Mouse (Mus musculus): ENCODE measurements around the gene Tmem95.

The Tmem95 gene

DNA sequence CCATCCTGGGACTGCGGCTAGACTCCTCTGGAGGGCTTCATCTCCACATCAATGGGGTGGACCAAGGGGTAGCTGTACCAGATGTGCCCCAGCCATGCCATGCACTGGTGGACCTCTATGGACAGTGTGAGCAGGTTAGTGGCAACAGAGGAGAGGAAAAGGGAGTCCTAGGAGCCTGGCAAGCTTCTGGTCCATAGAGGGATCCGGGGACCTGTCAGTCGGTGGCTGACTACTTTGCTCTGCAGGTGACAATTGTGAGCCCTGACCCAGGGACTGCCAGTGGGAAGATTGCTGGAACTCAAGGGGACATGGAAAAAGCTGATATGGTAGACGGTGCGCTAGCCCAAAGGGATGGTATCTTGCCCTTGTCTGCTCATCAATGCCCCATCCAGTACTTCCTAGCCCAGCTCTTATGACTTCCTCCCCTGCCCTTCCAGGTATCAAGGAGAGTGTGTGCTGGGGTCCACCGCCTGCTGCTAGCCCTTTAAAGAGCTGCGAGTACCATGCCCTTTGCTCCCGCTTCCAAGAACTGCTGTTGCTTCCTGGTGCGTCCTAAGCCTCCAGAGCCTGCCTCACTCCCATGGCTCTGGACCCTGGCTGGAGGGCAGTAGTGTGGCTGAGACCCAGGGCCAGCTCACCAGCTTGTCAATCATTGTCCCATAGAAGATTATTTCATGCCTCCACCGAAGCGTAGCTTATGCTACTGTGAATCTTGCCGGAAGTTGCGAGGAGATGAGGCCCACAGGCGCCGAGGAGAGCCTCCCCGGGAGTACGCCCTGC, 33.2 kb upstream of the Tmem95 start:
- DNase-seq (ENCODE audit: low spot score): no peak

DNA sequence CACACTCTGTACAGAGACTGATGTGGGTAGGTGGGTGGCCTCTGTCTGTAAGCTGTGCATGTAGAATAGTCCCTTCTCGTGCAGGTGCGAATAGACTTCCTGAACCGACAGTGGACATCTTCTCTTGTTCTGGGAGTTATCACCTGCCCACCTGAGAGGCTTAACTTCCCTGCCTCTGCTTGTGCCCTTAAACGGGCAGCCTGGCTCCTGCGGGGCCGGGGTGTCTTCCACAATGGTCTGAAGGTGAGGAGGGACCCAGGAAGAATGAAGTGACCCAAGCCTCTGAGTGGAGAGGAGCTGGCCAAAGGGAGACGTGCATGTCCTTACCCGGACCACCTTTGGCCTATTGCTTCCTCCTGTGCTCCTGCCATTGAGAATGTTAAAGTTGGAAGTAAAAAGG, 32.4 kb upstream of the Tmem95 start:
- no peak for DNase-seq (ENCODE audit: low spot score)

GRCm38 (mm10) chr11:69909174-69909573, 31.4 kb upstream of the Tmem95 start:
- no peak for DNase-seq (ENCODE audit: low spot score)

GRCm38 (mm10) chr11:69908645-69909044, 30.8 kb upstream of the Tmem95 start:
- DNase-seq (ENCODE audit: low spot score): no peak

GRCm38 (mm10) chr11:69904311-69904710, 26.5 kb upstream of the Tmem95 start:
- no peak for DNase-seq (ENCODE audit: low spot score)

DNA sequence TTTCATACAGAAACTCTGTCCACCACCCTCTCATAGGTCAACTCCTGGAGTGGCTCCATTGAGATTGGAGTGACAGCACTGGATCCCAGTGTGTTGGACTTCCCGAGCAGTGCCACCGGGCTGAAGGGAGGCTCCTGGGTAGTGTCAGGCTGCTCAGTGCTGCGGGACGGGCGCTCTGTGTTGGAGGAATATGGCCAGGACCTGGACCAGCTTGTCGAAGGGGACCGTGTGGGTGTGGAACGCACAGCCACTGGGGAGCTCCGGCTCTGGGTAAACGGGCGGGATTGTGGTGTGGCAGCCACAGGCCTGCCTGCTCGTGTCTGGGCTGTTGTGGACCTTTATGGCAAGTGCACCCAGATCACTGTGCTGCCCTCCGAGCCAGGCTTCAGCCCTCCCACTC, 25.2 kb upstream of the Tmem95 start:
- no peak for DNase-seq (ENCODE audit: low spot score)

DNA sequence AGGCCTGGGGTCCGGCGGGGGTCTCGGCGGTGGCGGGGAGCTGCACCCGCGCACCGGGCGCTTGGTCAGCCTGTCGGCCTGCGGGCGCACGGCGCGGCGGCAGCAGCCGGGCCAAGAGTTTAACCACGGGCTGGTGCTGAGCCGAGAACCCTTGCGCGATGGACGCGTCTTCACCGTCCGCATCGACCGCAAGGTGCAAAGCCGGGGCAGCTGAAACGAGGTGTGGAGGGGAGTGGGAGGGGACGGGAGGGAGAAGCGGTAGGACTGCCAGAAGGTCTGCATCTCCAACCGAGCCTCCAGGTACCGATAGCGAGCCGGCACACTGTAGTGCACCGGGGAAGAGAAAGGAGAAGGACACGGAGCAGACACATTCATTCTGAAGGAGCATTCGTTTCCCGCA, 24.2 kb upstream of the Tmem95 start:
- peak; percentile 25 for DNase-seq (ENCODE audit: low spot score)

DNA sequence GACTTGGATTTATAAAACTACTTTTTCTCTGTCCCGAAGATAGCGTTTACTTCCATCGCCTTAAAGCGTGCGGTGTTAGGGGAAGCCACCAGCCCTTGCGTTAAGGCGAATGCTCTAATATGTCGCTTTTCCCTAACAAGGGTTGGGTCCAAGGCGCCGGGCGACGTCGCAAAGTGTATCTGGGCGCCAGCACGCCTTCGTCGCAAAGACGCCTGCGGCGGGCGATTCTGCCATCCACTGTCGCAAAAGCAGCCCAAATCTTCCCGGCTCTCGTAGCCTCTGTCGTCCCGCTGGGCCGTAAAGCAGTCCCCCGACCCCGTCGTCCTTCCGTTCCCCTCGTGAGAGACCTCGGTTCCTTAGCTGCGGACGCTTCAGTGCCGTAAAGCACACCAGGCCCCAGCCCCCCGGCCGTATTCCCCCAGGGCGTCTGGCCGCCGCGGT, 23.6 kb upstream of the Tmem95 start:
- peak; percentile 77 for DNase-seq (ENCODE audit: low spot score)

GRCm38 (mm10) chr11:69900471-69901405, 22.9 kb upstream of the Tmem95 start, which contains the start of the genes 2810408A11Rik and Neurl4:
2810408A11Rik (minus strand) TSS chr11:69900987.
Neurl4 (plus strand) TSS chr11:69901072.
- peak; percentile 76 for DNase-seq (ENCODE audit: low spot score)

- DNase-seq (ENCODE audit: low spot score): no peak
Observed at GRCm38 (mm10) chr11:69899870-69900269, 22.1 kb upstream of the Tmem95 start.

- no peak for DNase-seq (ENCODE audit: low spot score)
Observed at GRCm38 (mm10) chr11:69895291-69895690, 17.5 kb upstream of the Tmem95 start, which contains the start of gene Acap1. Acap1 (minus strand) TSS chr11:69895539.

- DNase-seq (ENCODE audit: low spot score): no peak
Observed at GRCm38 (mm10) chr11:69894671-69895070, 16.9 kb upstream of the Tmem95 start.

DNA sequence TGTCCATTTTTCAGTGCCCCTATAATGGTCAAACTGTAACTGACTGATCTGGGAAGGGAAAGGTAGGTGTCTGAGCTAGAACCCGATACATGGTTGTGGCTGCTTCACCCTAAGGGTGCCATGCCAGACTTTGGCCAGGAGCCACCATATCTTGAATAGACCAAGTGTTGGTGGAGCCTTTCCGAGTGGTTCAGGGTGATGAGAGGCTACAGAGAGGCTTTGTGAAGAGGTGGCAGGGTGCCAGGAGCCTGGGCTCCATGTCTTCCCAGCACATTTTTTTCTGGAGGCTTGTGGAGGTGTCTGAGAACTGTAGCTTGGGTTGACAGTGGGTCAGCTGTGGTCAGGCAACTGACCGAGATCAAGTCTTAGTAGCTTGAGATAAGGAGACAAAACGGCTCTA, 13.7 kb upstream of the Tmem95 start:
- DNase-seq (ENCODE audit: low spot score): no peak

DNA sequence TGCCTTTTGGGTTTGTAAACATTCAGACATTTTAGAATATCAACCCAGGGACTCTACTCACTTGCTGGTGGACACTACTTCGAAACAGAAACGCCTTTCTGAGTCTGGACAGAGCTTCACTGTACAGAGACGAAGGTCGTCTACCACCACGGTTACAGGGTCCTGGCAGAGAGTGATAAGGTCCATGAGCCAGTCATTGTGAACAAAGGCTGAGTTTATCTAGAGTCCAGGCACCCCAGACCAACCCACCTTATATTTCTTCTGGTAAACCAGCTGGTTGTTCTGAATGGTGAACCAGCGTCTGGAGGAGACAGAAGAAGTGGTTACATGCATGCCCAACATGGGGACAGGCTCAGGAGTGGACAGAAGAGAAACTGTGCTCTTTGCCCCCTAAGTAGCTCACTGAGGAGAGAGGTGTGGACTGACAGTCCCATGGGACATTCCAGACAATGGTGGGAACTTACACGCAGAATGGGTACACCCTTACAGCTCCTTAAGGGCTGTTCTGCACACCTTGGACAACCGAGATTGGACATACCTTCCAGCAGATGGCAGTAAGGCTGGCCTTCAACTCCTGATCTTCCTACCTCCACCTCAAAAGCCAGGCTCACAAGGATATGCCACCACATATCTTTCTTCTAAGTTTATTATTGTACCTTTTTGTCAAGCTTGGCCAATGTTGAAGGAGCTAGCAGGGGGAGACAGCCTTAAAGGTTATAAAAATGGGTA, 9.3 kb upstream of the Tmem95 start:
- DNase-seq (ENCODE audit: low spot score): no peak

DNA sequence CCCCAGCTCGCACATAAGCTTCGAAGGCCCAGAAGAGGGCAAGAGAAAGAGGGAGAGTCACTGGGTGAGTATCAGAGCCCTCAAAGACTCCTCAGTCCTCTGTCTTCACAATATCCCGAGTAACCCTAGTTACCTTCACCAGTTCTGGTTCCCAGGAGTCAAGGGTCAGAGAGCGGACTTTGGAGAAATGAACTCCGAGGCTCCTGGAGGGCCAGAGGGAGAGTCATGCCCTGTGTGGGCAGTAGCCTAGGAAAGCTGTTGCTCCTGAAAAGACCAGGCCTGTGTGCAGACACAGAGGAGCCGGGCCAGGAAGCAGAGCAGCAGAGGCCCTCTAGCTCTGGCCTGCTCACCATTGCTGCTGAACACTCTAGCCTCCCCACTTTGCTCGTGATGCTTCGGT, 6.8 kb upstream of the Tmem95 start:
- DNase-seq (ENCODE audit: low spot score): no peak

DNA sequence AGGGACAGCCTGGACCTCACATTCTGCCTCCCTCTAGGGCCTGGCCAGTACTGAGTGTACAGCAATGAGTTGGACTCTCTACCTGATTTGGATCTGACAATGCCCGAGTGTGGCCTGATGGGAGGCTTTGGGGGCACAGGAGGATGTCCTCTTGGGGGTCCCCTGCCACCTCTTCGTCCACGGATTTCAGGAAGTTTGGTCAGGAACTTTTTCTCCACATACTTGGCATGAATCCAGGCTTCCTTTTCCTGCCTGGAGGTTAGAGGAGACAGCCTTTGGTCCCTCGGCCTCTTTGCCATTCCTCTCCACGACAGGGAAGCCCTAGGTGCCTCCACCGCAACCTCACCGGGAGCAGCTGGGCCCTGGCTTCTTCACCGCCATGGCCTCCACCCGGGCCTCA, 6.4 kb upstream of the Tmem95 start:
- DNase-seq (ENCODE audit: low spot score): no peak

DNA sequence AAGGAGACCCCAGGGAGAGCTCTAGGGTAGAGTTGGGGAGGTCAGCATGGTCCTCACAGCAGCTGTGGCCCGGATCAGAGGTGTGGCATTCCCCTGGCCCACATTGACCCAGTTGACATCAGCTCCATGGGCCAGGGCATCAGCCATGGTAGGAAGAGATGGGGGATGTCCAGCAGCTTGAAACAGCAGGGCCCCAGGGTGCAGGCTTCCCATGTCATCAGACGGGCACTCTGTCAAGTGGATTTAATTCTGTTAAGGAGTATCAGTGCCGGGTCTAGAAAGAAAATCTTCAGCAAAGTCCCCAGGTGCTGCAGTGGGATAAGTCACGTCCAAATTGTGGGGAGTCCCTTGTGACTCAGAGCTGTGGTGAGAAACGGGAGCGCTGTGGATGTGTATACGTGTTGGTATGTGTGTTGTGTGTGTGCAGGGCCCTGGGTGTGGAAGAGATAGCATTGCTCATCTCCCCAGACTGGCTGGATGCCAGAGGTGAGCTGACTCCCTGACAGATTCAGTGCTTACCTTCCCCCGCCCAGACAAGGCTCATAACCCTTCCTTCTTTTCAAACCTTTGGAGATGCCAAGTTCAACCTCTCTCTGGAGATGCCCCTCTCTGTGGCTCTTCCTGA, 5.8 kb upstream of the Tmem95 start:
- DNase-seq (ENCODE audit: low spot score): no peak

DNA sequence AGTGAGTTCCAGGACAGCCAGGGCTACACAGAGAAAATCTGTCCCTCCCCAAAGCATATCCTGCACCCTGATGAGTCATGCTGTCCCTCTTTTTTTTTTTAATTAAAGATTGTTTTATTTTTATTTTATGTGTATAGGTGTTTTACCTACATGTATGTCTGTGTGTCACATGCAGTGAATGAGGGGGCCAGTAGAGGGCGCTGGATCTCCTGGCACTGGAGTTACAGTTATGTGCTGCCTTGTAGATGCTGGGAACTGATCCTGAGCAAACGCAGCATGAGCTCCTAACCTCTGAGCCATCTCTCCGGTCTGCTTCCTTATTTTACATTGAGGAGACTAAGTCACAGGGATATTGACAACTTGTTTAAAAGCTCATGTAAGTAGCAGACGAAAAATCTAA, 5.2 kb upstream of the Tmem95 start:
- no peak for DNase-seq (ENCODE audit: low spot score)

DNA sequence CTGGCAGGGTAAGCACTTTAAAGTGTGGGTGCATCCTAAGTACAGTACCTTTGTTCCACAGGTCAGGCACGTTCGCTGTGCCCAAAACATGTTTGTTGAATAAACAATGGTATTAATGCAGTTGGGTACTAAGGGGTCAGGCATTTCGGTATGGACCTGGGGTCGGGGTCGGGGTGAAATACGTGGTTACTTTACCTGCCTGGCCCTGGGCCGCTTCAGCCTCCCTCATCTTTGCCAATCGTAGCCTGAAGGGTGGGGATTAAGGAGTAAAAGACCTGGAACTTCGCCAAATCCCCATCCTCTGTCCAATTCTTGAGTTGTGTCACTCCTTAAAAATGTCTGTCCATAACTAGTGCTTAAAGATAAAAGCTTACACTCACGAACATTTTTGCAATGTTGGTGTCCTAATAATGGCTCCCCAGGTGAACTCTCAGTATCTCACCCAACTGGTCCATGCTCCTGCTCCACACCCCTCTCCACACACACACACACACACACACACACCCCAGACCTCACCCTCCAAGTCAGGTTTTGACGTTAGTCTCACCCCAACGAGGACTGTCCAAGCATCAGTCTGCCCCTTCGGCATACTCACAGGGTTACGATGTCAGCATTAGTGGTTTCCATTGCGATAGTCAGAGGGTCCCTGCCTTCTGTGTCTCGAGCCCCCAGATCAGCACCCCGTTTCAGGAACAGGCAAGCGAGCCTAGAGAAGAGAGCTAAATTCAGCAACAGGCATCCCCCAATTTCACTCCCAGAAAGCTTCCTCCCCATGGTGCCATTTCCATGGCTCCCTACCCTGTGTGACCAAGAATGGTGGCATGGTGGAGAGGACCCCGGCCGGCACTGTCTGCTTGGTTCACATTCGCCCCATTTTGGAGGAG, 4.2 kb upstream of the Tmem95 start:
- DNase-seq (ENCODE audit: low spot score): no peak

GRCm38 (mm10) chr11:69880853-69881603, 3.2 kb upstream of the Tmem95 start, which contains the start of gene Kctd11:
Kctd11 (minus strand) TSS chr11:69881406.
- DNase-seq (ENCODE audit: low spot score): peak; percentile 86

Data from urinary bladder, postnatal 25 days (tissue).